Mouse (Mus musculus): ENCODE measurements around the gene Ccnyl1.

- TF ChIP-seq ZKSCAN1 (IDR thresholded peaks at IDR 0.05; ENCODE audit: borderline replicate concordance, low read depth, low read length) (no peak), EP300 (IDR thresholded peaks at IDR 0.05; ENCODE audit: low read length) (peak; percentile 83), HCFC1 (IDR thresholded peaks at IDR 0.05; ENCODE audit: low read depth, low read length) (peak; percentile 10; the same call in 1 of the 2 replicates), MAZ (IDR thresholded peaks at IDR 0.05; ENCODE audit: low read depth, low read length) (no peak), POLR2A (IDR thresholded peaks at IDR 0.05; ENCODE audit: low read depth, low read length) (no peak), CTCF (conservative IDR thresholded peaks at IDR 0.05 in 1 of 2, IDR thresholded peaks at IDR 0.05 in 1 of 2; ENCODE audit: low read depth in 2 of 2, low read length in 2 of 2) (peak; percentile 74 to 95), NRF1 (IDR thresholded peaks at IDR 0.05; ENCODE audit: low read depth, low read length) (no peak), MAFK (IDR thresholded peaks at IDR 0.05; ENCODE audit: insufficient replicate concordance, low read length) (no peak), BHLHE40 (IDR thresholded peaks at IDR 0.05; ENCODE audit: low read depth, low read length) (no peak), ELF1 (IDR thresholded peaks at IDR 0.05; ENCODE audit: low read depth, low read length) (peak; percentile 36; the same call in 1 of the 2 replicates), POLR2AphosphoS2 (IDR thresholded peaks at IDR 0.05; ENCODE audit: low read depth, low read length) (no peak)
These were observed 27.2 kb downstream of the Ccnyl1 start for GRCm38 (mm10) chr1:64717504-64717903.
